Mouse (Mus musculus): ENCODE results near the gene Olfr196. TPM values are rescaled to one million over a fixed set of nuclear protein-coding genes. Genes with fewer than 3 reads are reported as not detected.

Olfr196 gene
- not detected for polyA plus RNA-seq (2014; fragmentation: Illumina TruSeq; extraction: RNeasy Lipid Tissue Mini Kit (QIAGEN cat#74804); ENCODE audit: low read depth, low replicate concordance)

DNA sequence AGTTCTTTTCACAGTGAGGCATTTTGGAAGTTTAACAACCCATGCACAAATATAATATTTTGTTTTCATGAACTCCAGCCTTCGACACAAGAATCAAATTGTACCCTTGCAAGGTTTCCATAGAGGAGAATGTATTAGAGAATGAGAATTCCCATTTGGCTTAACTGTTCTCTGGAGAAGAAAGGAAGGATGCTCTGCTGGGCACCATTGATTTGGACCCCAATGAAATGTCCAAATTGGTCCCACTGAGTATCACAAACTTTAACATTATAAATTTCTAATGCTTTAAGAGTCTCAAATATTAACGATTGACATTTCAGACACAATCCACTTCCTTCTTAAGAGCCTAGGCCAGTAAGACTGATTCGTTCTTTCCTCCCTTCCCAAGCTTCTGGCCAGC, at the start of gene Olfr196:
Gene Olfr196 (minus strand): TSS at position 101 of the 400 bp plus-strand sequence.

DNA sequence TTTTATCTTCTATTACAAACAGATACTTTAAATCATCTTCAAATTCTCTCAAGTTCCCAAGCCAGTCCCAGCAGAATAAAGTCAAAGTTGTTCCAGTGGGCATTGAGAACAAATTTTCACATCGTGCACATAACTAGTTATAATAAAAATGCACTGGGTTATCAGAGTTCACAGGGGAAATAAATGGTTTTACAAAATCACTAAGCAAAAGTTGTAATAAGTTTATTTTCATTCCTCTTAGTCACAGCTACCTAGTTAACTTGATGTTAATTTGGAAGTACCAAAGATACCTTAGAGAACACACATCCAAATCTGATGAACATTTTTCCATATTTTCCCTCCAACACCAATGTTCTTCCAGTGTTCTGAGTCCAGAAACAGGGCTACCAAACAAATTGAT, 49.4 kb upstream of the Olfr196 start, which contains the start of gene Olfr199:
Gene Olfr199 (minus strand): TSS at position 101 of the 400 bp plus-strand sequence.

DNA sequence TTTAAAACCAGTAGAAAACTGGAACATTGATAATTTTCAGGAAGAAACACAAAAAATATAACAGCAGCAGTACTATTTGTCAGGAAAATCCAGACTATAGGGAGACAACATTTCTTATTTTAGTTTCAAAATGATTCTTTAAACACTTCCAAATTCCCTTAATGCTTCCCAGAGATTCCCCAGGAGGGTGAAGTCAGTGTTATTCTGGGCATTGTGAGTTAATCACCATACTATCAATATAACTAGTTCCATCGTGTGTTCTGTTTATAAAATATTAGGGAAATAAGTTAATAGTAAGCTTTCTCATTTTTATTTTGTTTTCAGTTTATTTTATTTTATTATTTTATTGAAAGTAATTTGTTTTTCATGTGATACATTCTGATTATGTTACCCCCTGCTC, 33.2 kb upstream of the Olfr196 start, which contains the start of gene Olfr198:
Gene Olfr198 (minus strand): TSS at position 101 of the 400 bp plus-strand sequence.

DNA sequence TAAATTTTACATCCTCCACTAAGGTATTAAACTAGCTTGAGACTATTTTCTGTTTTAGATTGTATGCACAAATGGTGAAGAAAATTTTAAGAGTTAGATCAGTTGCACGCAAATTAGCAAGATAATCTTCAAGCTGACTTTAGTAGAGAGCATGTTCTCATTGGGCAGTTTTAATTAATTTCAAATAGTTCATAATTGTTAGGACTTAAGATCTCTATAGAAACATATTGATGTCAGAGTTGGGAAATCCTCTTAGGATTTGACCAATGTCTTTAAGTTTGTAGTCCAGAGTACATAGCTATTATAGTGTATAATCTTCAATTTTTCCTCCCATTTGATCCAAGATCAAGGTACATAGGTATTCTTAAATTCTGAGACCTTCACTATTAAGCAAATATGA, 23.5 kb downstream of the Olfr196 start, which contains the start of gene Olfr195:
Gene Olfr195 (plus strand): TSS at position 301 of the 400 bp plus-strand sequence.

DNA sequence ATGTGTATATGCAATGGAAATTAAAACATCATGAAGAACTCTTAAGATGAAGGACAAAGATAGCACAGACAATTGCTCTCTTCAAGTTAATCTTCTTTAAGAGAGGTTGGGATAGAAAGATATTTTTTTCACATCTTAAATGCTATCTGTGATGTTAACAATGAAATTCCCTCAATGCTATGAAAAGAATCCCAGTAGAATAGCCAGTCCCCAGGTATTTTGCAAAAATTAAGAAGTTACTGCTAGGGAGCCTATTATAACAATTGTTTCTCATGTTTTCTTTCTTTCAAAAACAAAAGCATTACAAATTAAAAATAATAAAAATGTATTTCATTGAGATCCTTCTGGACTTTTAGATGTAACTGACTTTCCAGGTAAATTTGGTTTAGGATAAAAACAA, 49.3 kb downstream of the Olfr196 start, which contains the start of gene Olfr194:
Gene Olfr194 (minus strand): TSS at position 101 of the 400 bp plus-strand sequence.

Other genes with a start within 250 kb of the Olfr196 start
- not detected for gene Olfr181, start 241.7 kb downstream of the Olfr196 start, polyA plus RNA-seq (2014; fragmentation: Illumina TruSeq; extraction: RNeasy Lipid Tissue Mini Kit (QIAGEN cat#74804); ENCODE audit: low read depth, low replicate concordance)
- not detected for gene Olfr180, start 241.1 kb downstream of the Olfr196 start, polyA plus RNA-seq (2014; fragmentation: Illumina TruSeq; extraction: RNeasy Lipid Tissue Mini Kit (QIAGEN cat#74804); ENCODE audit: low read depth, low replicate concordance)
- not detected for gene Olfr183, start 175.1 kb downstream of the Olfr196 start, polyA plus RNA-seq (2014; fragmentation: Illumina TruSeq; extraction: RNeasy Lipid Tissue Mini Kit (QIAGEN cat#74804); ENCODE audit: low read depth, low replicate concordance)
- gene Olfr186, start 140.2 kb downstream of the Olfr196 start, polyA plus RNA-seq (2014; fragmentation: Illumina TruSeq; extraction: RNeasy Lipid Tissue Mini Kit (QIAGEN cat#74804); ENCODE audit: low read depth, low replicate concordance) = not detected
- not detected for gene Olfr187, start 130.7 kb downstream of the Olfr196 start, polyA plus RNA-seq (2014; fragmentation: Illumina TruSeq; extraction: RNeasy Lipid Tissue Mini Kit (QIAGEN cat#74804); ENCODE audit: low read depth, low replicate concordance)
- gene Olfr190, start 92.4 kb downstream of the Olfr196 start, polyA plus RNA-seq (2014; fragmentation: Illumina TruSeq; extraction: RNeasy Lipid Tissue Mini Kit (QIAGEN cat#74804); ENCODE audit: low read depth, low replicate concordance) = not detected
- not detected for gene Olfr191, start 80.6 kb downstream of the Olfr196 start, polyA plus RNA-seq (2014; fragmentation: Illumina TruSeq; extraction: RNeasy Lipid Tissue Mini Kit (QIAGEN cat#74804); ENCODE audit: low read depth, low replicate concordance)
- not detected for gene Olfr193, start 58.6 kb downstream of the Olfr196 start, polyA plus RNA-seq (2014; fragmentation: Illumina TruSeq; extraction: RNeasy Lipid Tissue Mini Kit (QIAGEN cat#74804); ENCODE audit: low read depth, low replicate concordance)
- not detected for gene Olfr194, start 49.4 kb downstream of the Olfr196 start, polyA plus RNA-seq (2014; fragmentation: Illumina TruSeq; extraction: RNeasy Lipid Tissue Mini Kit (QIAGEN cat#74804); ENCODE audit: low read depth, low replicate concordance)
- 0.49 TPM for gene Olfr195, start 23.4 kb downstream of the Olfr196 start, polyA plus RNA-seq (2014; fragmentation: Illumina TruSeq; extraction: RNeasy Lipid Tissue Mini Kit (QIAGEN cat#74804); ENCODE audit: low read depth, low replicate concordance)
- not detected for gene Olfr198, start 33.1 kb upstream of the Olfr196 start, polyA plus RNA-seq (2014; fragmentation: Illumina TruSeq; extraction: RNeasy Lipid Tissue Mini Kit (QIAGEN cat#74804); ENCODE audit: low read depth, low replicate concordance)
- gene Olfr199, start 49.3 kb upstream of the Olfr196 start, polyA plus RNA-seq (2014; fragmentation: Illumina TruSeq; extraction: RNeasy Lipid Tissue Mini Kit (QIAGEN cat#74804); ENCODE audit: low read depth, low replicate concordance) = not detected
- not detected for gene Olfr201, start 102.2 kb upstream of the Olfr196 start, polyA plus RNA-seq (2014; fragmentation: Illumina TruSeq; extraction: RNeasy Lipid Tissue Mini Kit (QIAGEN cat#74804); ENCODE audit: low read depth, low replicate concordance)
- not detected for gene Olfr202, start 116.3 kb upstream of the Olfr196 start, polyA plus RNA-seq (2014; fragmentation: Illumina TruSeq; extraction: RNeasy Lipid Tissue Mini Kit (QIAGEN cat#74804); ENCODE audit: low read depth, low replicate concordance)
- gene Olfr203, start 128.4 kb upstream of the Olfr196 start, polyA plus RNA-seq (2014; fragmentation: Illumina TruSeq; extraction: RNeasy Lipid Tissue Mini Kit (QIAGEN cat#74804); ENCODE audit: low read depth, low replicate concordance) = not detected
- not detected for gene Olfr204, start 147.8 kb upstream of the Olfr196 start, polyA plus RNA-seq (2014; fragmentation: Illumina TruSeq; extraction: RNeasy Lipid Tissue Mini Kit (QIAGEN cat#74804); ENCODE audit: low read depth, low replicate concordance)
- gene Olfr205, start 160.7 kb upstream of the Olfr196 start, polyA plus RNA-seq (2014; fragmentation: Illumina TruSeq; extraction: RNeasy Lipid Tissue Mini Kit (QIAGEN cat#74804); ENCODE audit: low read depth, low replicate concordance) = not detected
- not detected for gene Olfr206, start 178.8 kb upstream of the Olfr196 start, polyA plus RNA-seq (2014; fragmentation: Illumina TruSeq; extraction: RNeasy Lipid Tissue Mini Kit (QIAGEN cat#74804); ENCODE audit: low read depth, low replicate concordance)
- gene Olfr209, start 193.5 kb upstream of the Olfr196 start, polyA plus RNA-seq (2014; fragmentation: Illumina TruSeq; extraction: RNeasy Lipid Tissue Mini Kit (QIAGEN cat#74804); ENCODE audit: low read depth, low replicate concordance) = not detected
- not detected for gene Gabrr3, start 236.9 kb upstream of the Olfr196 start, polyA plus RNA-seq (2014; fragmentation: Illumina TruSeq; extraction: RNeasy Lipid Tissue Mini Kit (QIAGEN cat#74804); ENCODE audit: low read depth, low replicate concordance)

Data from kidney, adult 10 weeks (tissue).